Mouse (Mus musculus): ENCODE measurements at regions not wholly inside any gene's neighbourhood (a gene's known extent, or its start where the extent isn't known, plus 50 kb on each side); places are given as distances from the start of the nearest gene placed in this dataset.

DNA sequence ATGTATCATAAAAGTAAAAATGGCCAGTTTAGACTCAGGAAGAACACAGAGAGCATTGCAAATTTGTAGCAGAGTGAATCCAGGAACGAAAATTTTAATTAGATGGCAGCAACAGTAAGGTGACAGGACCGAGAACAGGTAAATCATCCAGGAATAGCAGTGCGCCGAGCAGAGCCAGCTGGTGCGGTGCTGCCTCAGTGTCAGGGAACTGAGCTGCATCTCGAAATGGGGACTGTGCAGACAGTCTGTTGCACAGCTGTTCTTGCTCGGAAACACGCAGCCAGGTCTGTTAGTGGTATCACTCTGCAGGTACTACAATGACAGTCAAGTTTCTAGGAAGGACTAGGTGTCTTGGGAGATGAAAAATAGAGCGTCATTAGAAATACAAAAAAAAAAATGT lies 490.8 kb downstream of the Prkd1 start:
- DNase-seq (ENCODE audit: low read depth) = peak; percentile 45
- TF ChIP-seq CTCF (IDR thresholded peaks at IDR 0.05; ENCODE audit: borderline replicate concordance, extremely low read depth, insufficient read depth, insufficient read length) = no peak
- no peak for TF ChIP-seq POLR2A (IDR thresholded peaks at IDR 0.05; ENCODE audit: borderline replicate concordance, extremely low read depth, insufficient read depth, insufficient read length, poor library complexity, severe bottlenecking)

DNA sequence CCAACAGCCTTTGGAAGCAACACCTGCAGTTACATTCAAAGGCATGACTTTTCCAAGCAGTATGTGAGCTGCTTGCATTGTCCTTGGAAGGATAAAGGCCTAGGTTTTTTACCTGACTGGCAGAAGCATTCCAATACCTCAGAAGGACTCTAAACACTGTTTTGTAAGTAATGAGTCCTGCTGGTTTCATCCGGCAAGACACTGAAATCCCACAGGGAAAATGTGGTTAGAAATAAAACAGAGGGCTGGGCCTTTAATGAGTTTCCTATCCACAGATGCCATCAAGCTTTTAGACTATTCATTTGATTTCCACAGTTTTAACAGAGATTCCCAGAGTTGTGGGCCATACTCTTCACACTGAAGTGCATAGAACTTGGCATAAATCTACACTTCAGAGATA lies 461.6 kb downstream of the Prkd1 start:
- peak; percentile 61 for DNase-seq (ENCODE audit: low read depth)
- TF ChIP-seq POLR2A (IDR thresholded peaks at IDR 0.05; ENCODE audit: borderline replicate concordance, extremely low read depth, insufficient read depth, insufficient read length, poor library complexity, severe bottlenecking) (no peak), CTCF (IDR thresholded peaks at IDR 0.05; ENCODE audit: borderline replicate concordance, extremely low read depth, insufficient read depth, insufficient read length) (no peak)

DNA sequence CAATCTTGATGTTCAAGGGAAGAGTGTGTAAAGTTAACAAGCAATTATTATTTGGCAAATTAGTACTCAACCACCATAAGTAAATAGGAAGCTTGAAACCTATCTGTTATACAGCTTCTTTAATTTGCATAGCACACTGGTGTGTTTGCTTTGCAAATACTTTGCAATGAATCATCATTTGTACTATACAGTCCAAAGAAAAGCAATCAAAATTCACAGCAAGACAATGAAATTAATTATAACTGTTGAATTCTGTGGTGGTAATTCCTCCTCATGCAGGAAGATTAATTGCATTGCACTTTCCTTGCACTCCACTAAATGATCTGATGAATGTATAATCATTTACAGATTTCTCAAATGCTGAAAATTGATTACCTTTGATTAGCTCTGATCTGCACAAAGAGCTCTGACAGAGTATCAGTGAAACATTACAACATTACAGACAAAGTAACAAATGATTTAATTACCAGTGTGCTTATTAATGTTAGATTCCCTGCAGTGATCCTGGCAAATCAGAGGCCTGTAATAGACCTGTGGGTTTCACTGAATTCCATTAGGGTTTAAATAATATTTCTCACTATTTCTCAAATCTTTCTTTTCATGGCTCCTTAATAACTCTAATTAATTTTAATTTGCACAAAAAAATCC lies 457.9 kb downstream of the Prkd1 start:
- peak; percentile 78 for DNase-seq (ENCODE audit: low read depth)
- no peak for TF ChIP-seq CTCF (IDR thresholded peaks at IDR 0.05; ENCODE audit: borderline replicate concordance, extremely low read depth, insufficient read depth, insufficient read length)
- no peak for TF ChIP-seq POLR2A (IDR thresholded peaks at IDR 0.05; ENCODE audit: borderline replicate concordance, extremely low read depth, insufficient read depth, insufficient read length, poor library complexity, severe bottlenecking)

GRCm38 (mm10) chr12:50191733-50192612 lies 456.9 kb downstream of the Prkd1 start:
- peak; percentile 81 for DNase-seq (ENCODE audit: low read depth)
- TF ChIP-seq POLR2A (IDR thresholded peaks at IDR 0.05; ENCODE audit: borderline replicate concordance, extremely low read depth, insufficient read depth, insufficient read length, poor library complexity, severe bottlenecking) (no peak), CTCF (IDR thresholded peaks at IDR 0.05; ENCODE audit: borderline replicate concordance, extremely low read depth, insufficient read depth, insufficient read length) (no peak)

- TF ChIP-seq POLR2A (IDR thresholded peaks at IDR 0.05; ENCODE audit: borderline replicate concordance, extremely low read depth, insufficient read depth, insufficient read length, poor library complexity, severe bottlenecking) (no peak), CTCF (IDR thresholded peaks at IDR 0.05; ENCODE audit: borderline replicate concordance, extremely low read depth, insufficient read depth, insufficient read length) (no peak)
- peak; percentile 87 for DNase-seq (ENCODE audit: low read depth)
These were observed 455.4 kb downstream of the Prkd1 start for GRCm38 (mm10) chr12:50193501-50193900.

DNA sequence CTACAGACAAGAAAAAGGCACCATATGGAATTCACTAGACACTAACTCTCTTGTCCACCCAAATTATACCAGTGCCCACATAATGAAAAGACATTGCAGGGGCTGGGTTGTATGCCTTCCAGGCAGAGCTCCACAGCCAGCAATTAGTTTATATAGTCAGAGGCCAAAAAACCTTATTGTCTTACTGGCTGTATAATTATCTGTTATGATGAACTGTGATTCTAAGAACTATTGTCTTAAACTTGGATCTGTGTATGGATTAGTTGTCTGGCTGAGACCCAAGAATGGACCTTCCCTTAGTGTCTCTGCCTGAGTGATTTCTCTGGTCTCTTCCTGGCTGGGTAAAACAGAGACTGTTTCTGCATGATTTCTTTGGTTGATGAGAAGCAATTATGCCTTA lies 454.2 kb downstream of the Prkd1 start:
- DNase-seq (ENCODE audit: low read depth) = peak; percentile 93
- no peak for TF ChIP-seq POLR2A (IDR thresholded peaks at IDR 0.05; ENCODE audit: borderline replicate concordance, extremely low read depth, insufficient read depth, insufficient read length, poor library complexity, severe bottlenecking)

DNA sequence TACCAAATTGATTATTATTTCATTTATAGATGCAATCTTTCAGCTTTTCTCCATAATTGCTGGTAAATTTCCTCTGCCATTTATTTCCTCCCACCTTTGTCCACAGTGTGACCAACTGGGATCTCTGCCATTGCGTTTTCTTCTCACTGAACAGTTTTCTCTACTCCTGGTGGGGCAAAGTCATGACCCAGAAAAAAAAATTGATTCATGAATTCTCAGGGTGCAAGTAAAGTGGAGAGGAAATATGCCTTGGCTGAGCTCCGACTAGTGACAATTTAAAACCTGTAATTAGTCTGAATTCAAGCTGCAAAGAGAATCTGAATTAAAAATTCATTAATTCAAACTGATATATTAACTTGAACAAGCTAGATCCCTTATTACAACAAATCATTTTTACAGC lies 452.6 kb downstream of the Prkd1 start:
- TF ChIP-seq POLR2A (IDR thresholded peaks at IDR 0.05; ENCODE audit: borderline replicate concordance, extremely low read depth, insufficient read depth, insufficient read length, poor library complexity, severe bottlenecking) = no peak
- no peak for TF ChIP-seq CTCF (IDR thresholded peaks at IDR 0.05; ENCODE audit: borderline replicate concordance, extremely low read depth, insufficient read depth, insufficient read length)
- peak; percentile 76 for DNase-seq (ENCODE audit: low read depth)

- DNase-seq (ENCODE audit: low read depth) = no peak
- TF ChIP-seq CTCF (IDR thresholded peaks at IDR 0.05; ENCODE audit: borderline replicate concordance, extremely low read depth, insufficient read depth, insufficient read length) (no peak), POLR2A (IDR thresholded peaks at IDR 0.05; ENCODE audit: borderline replicate concordance, extremely low read depth, insufficient read depth, insufficient read length, poor library complexity, severe bottlenecking) (no peak)
These were observed 407.8 kb downstream of the Prkd1 start for GRCm38 (mm10) chr12:50241139-50241538.

GRCm38 (mm10) chr12:50258901-50259300 lies 390.0 kb downstream of the Prkd1 start:
- TF ChIP-seq POLR2A (IDR thresholded peaks at IDR 0.05; ENCODE audit: borderline replicate concordance, extremely low read depth, insufficient read depth, insufficient read length, poor library complexity, severe bottlenecking) = no peak
- no peak for DNase-seq (ENCODE audit: low read depth)

- TF ChIP-seq CTCF (IDR thresholded peaks at IDR 0.05; ENCODE audit: borderline replicate concordance, extremely low read depth, insufficient read depth, insufficient read length) (no peak), POLR2A (IDR thresholded peaks at IDR 0.05; ENCODE audit: borderline replicate concordance, extremely low read depth, insufficient read depth, insufficient read length, poor library complexity, severe bottlenecking) (no peak)
- no peak for DNase-seq (ENCODE audit: low read depth)
These were observed 387.8 kb downstream of the Prkd1 start for GRCm38 (mm10) chr12:50261072-50261471.

- DNase-seq (ENCODE audit: low read depth) = no peak
- TF ChIP-seq CTCF (IDR thresholded peaks at IDR 0.05; ENCODE audit: borderline replicate concordance, extremely low read depth, insufficient read depth, insufficient read length) (no peak), POLR2A (IDR thresholded peaks at IDR 0.05; ENCODE audit: borderline replicate concordance, extremely low read depth, insufficient read depth, insufficient read length, poor library complexity, severe bottlenecking) (no peak)
These were observed 375.5 kb downstream of the Prkd1 start for GRCm38 (mm10) chr12:50273239-50273880.

All from brain, embryonic 14.5 days (tissue).